Mouse (Mus musculus) liver, embryonic 14.5 days (tissue): ENCODE measurements around the gene Mfap5. TPM values are rescaled to one million over a fixed set of nuclear protein-coding genes. Genes with fewer than 3 reads are reported as not detected.

Experiments used
- ATAC-seq: fragments of 200-750 bp; cut with Nextera tagmentation; 2 replicates; pipeline ENCODE4 v1.8.0; 2017; ENCODE audit warnings: moderate number of reproducible peaks, mild to moderate bottlenecking, moderate library complexity; ENCODE audit not compliant: insufficient read depth
- DNase-seq, 3 experiments: peaks; one replicate each; pipeline ENCODE4 v3.0.0-alpha.2; 2012 to 2013; ENCODE audit warnings: low read depth in 3 of 3, low spot score in 3 of 3
- H3K27ac ChIP-seq: fragments of 300-500 bp; sonication (generic); 2 replicates; pipeline ENCODE4 v1.5.1; 2014; ENCODE audit warnings: moderate library complexity, mild to moderate bottlenecking, control low read depth, inconsistent platforms
- H3K27me3 ChIP-seq: fragments of 300-500 bp; sonication (generic); 2 replicates; pipeline ENCODE4 v1.6.1; 2014; ENCODE audit warnings: mild to moderate bottlenecking, low read length, moderate library complexity; ENCODE audit not compliant: control insufficient read depth, insufficient read depth
- H3K36me3 ChIP-seq: fragments of 300-500 bp; sonication (generic); replicated peaks from 2 replicates; pipeline ENCODE4 v1.6.1; 2014; ENCODE audit warnings: low read depth; ENCODE audit not compliant: control insufficient read depth, insufficient read depth
- H3K4me1 ChIP-seq, 2 experiments: fragments of 200-500 bp in 1 of 2; fragments of 300-500 bp in 1 of 2; sonication (generic) in 1 of 2; replicated peaks; 2 replicates each; pipeline ENCODE4 v1.6.1; 2012 to 2014; ENCODE audit warnings: antibody characterized with exemption in 1 of 2, inconsistent platforms in 1 of 2, low read length in 1 of 2; ENCODE audit not compliant: control insufficient read depth in 2 of 2, insufficient read depth in 2 of 2
- H3K4me2 ChIP-seq: fragments of 300-500 bp; sonication (generic); 2 replicates; pipeline ENCODE4 v1.6.1; 2014; ENCODE audit warnings: low read depth, mild to moderate bottlenecking, control low read depth, moderate library complexity
- H3K4me3 ChIP-seq, 2 experiments: fragments of 200-500 bp in 1 of 2; fragments of 300-500 bp in 1 of 2; sonication (generic) in 1 of 2; 2 replicates each; pipeline ENCODE4 v1.5.1; 2012 to 2014; ENCODE audit warnings: low read depth in 2 of 2, low read length in 2 of 2, mild to moderate bottlenecking in 2 of 2, control low read depth in 1 of 2, inconsistent platforms in 1 of 2, moderate library complexity in 1 of 2; ENCODE audit not compliant: insufficient read depth in 1 of 2
- H3K9ac ChIP-seq: fragments of 300-500 bp; sonication (generic); replicated peaks from 2 replicates; pipeline ENCODE4 v1.6.1; 2014; ENCODE audit warnings: mild to moderate bottlenecking, control low read depth, moderate library complexity
- H3K9me3 ChIP-seq: fragments of 300-500 bp; sonication (generic); 2 replicates; pipeline ENCODE4 v1.6.1; 2016; ENCODE audit warnings: low read length, mixed read lengths; ENCODE audit not compliant: control insufficient read depth
- CTCF ChIP-seq: IDR thresholded peaks from 2 replicates; pipeline ENCODE4 v1.5.1; 2016; ENCODE audit warnings: antibody characterized with exemption, low read depth, control low read depth
- EP300 ChIP-seq: IDR thresholded peaks from 2 replicates; pipeline ENCODE4 v1.6.1; 2016; ENCODE audit warnings: antibody characterized with exemption, low read depth
- WGBS: fragments of 180-500 bp; shearing (Covaris S2); extraction: QIAGEN DNeasy Blood & Tissue Kit; methylation state at CpG from one replicate; pipeline ENCODE4 v1.1.7; 2014; ENCODE audit not compliant: insufficient replicate concordance; 5-methylcytosine and 5-hydroxymethylcytosine counted together
- polyA plus RNA-seq, 2 experiments: library from polyadenylated mRNA; depleted of rRNA in 1 of 2; stranded (reverse) in 1 of 2; unstranded in 1 of 2; fragments of >200 nt; fragmentation: Nextera tagmentation in 1 of 2; extraction: Ambion mirVana in 1 of 2; gene quantifications; 2 replicates each; pipeline versions ENCODE4 v1.2.1 to v1.2.3; 2012 to 2014

The Mfap5 gene
- polyA plus RNA-seq, 2 experiments, result 0.11 TPM; not detected in 1

GRCm38 (mm10) chr6:122517668-122518067, 12.0 kb downstream of the Mfap5 start:
- Histone ChIP-seq H3K27ac (no peak overlapping the region), H3K4me1 (no peaks in the 10 kb centered on the region), H3K9ac (no peak overlapping the region), H3K36me3 (no peaks in the 10 kb centered on the region), H3K4me3 (no peak overlapping the region), H3K9me3 (no peaks in the 10 kb centered on the region), H3K4me2 (no peak overlapping the region), H3K27me3 (no peaks in the 10 kb centered on the region)
- DNase-seq (no peak), ATAC-seq (no peak)
- TF ChIP-seq CTCF (no peak), EP300 (no peak)
- 50% methylated on average over 1 of the region's 1 CpGs for WGBS

DNA sequence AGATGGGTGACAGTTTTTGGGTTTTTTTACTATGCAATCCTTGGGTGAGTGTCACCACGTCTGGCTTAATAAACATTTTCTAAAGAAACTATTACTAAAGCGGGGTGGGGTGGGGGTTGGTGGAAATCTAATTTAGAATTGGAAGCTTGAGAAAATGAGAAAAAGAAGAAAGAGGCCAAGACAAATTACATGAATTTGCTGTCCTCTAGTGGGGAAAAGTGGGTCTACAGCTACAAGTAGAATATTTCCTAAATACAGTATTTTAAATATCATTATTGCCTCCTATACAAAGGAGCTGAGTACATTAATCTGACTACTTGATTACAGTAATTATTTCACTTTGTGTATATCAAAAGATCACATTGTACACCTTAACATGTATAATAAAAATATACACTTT, 13.7 kb downstream of the Mfap5 start:
- Histone ChIP-seq H3K27ac (no peak overlapping the region), H3K9ac (no peak overlapping the region), H3K4me3 (no peak overlapping the region), H3K4me2 (no peak overlapping the region), H3K9me3 (no peaks in the 10 kb centered on the region), H3K27me3 (no peaks in the 10 kb centered on the region), H3K36me3 (no peaks in the 10 kb centered on the region), H3K4me1 (no peaks in the 10 kb centered on the region)
- WGBS, result 53% methylated on average over 2 of the region's 2 CpGs
- DNase-seq (no peak), ATAC-seq (no peak)
- TF ChIP-seq CTCF, result no peak; the same call in 1 of the 2 replicates
- TF ChIP-seq EP300, result no peak

DNA sequence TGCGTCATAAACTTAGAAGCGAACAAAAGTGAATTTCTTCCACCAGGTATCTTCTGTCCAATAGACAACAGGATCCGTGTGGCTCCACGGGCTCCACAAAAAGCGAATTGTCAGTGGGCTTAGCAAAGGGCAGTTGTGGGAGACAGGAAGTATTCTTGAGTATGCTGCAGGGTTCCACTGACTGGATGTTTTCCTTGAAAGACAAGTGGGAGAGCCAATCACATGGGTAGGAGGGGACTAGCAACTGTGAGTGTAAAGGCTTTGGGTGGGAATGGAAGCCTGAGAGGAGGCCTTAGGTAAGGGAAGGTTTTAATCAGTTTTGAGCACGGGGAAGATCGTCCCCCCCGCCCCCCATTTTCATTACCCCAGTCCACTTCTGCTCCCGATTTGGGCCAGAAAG, 16.9 kb downstream of the Mfap5 start:
- no peak overlapping the region for H3K27ac ChIP-seq
- H3K4me2 ChIP-seq, result no peak overlapping the region
- TF ChIP-seq CTCF (no peak), EP300 (no peak)
- WGBS, result 58% methylated on average over 9 of the region's 9 CpGs
- H3K4me3 ChIP-seq, result no peak overlapping the region
- no peaks in the 10 kb centered on the region for H3K9me3 ChIP-seq
- no peak overlapping the region for H3K9ac ChIP-seq
- no peaks in the 10 kb centered on the region for H3K27me3 ChIP-seq
- ATAC-seq (no peak), DNase-seq (no peak)
- H3K4me1 ChIP-seq, result no peaks in the 10 kb centered on the region
- H3K36me3 ChIP-seq, result no peaks in the 10 kb centered on the region

- Histone ChIP-seq H3K4me3 (no peak overlapping the region), H3K9ac (no peak overlapping the region), H3K4me1 (no peaks in the 10 kb centered on the region), H3K27ac (no peak overlapping the region), H3K4me2 (no peak overlapping the region), H3K36me3 (no peaks in the 10 kb centered on the region), H3K27me3 (no peaks in the 10 kb centered on the region), H3K9me3 (no peaks in the 10 kb centered on the region)
- ATAC-seq (no peak), DNase-seq (no peak)
- 69% methylated on average over 8 of the region's 8 CpGs for WGBS
- TF ChIP-seq EP300 (no peak), CTCF (no peak)
These were observed 17.6 kb downstream of the Mfap5 start for GRCm38 (mm10) chr6:122523289-122523688.

GRCm38 (mm10) chr6:122527596-122527995, 22.0 kb downstream of the Mfap5 start:
- no peak for DNase-seq
- TF ChIP-seq CTCF, result no peak
- TF ChIP-seq EP300, result no peak
- Histone ChIP-seq H3K4me2 (no peak overlapping the region), H3K4me1 (no peaks in the 10 kb centered on the region), H3K27me3 (no peaks in the 10 kb centered on the region), H3K27ac (no peak overlapping the region), H3K36me3 (no peaks in the 10 kb centered on the region), H3K4me3 (no peak overlapping the region), H3K9me3 (no peaks in the 10 kb centered on the region), H3K9ac (no peak overlapping the region)
- 13% methylated on average over 12 of the region's 12 CpGs for WGBS
- no peak for ATAC-seq
